Mouse (Mus musculus) midbrain, postnatal 0 days (tissue): ENCODE data around the gene Adh7. TPM values are rescaled to one million over a fixed set of nuclear protein-coding genes. Genes with fewer than 3 reads are reported as not detected.

Experiments
- ATAC-seq: fragments of 200-750 bp; cut with Nextera tagmentation; 2 replicates; pipeline ENCODE4 v1.8.0; 2017; ENCODE audit warnings: moderate number of reproducible peaks, mild to moderate bottlenecking, moderate TSS enrichment, moderate library complexity; ENCODE audit not compliant: low FRiP score
- DNase-seq: peaks from one replicate; pipeline ENCODE4 v3.0.0-alpha.2; 2015; ENCODE audit warnings: low spot score
- H3K27ac ChIP-seq: fragments of 300-500 bp; sonication (generic); 2 replicates; pipeline ENCODE4 v1.5.1; 2014; ENCODE audit warnings: low read depth, mild to moderate bottlenecking, low read length, mixed read lengths
- H3K27me3 ChIP-seq: fragments of 300-500 bp; sonication (generic); 2 replicates; pipeline ENCODE4 v1.6.1; 2014; ENCODE audit warnings: low read length, control low read depth, mixed read lengths; ENCODE audit not compliant: insufficient read depth
- H3K36me3 ChIP-seq: fragments of 300-500 bp; sonication (generic); 2 replicates; pipeline ENCODE4 v1.6.1; 2014; ENCODE audit warnings: low read length, control low read depth, mixed read lengths; ENCODE audit not compliant: insufficient read depth
- H3K4me1 ChIP-seq: fragments of 300-500 bp; sonication (generic); 2 replicates; pipeline ENCODE4 v1.6.1; 2014; ENCODE audit warnings: mild to moderate bottlenecking, control low read depth, antibody characterized with exemption, low read length, mixed read lengths; ENCODE audit not compliant: insufficient read depth
- H3K4me2 ChIP-seq: fragments of 300-500 bp; sonication (generic); 2 replicates; pipeline ENCODE4 v1.6.1; 2014; ENCODE audit warnings: low read depth, mild to moderate bottlenecking, low read length, mixed read lengths; ENCODE audit not compliant: poor library complexity, severe bottlenecking
- H3K4me3 ChIP-seq: fragments of 300-500 bp; sonication (generic); 2 replicates; pipeline ENCODE4 v1.5.1; 2014; ENCODE audit warnings: low read depth, mild to moderate bottlenecking, low read length, moderate library complexity
- H3K9ac ChIP-seq: fragments of 300-500 bp; sonication (generic); replicated peaks from 2 replicates; pipeline ENCODE4 v1.6.1; 2014; ENCODE audit warnings: mild to moderate bottlenecking, low read length, moderate library complexity, mixed read lengths; ENCODE audit not compliant: poor library complexity, severe bottlenecking
- H3K9me3 ChIP-seq: fragments of 300-500 bp; sonication (generic); 2 replicates; pipeline ENCODE4 v1.6.1; 2016; ENCODE audit warnings: low read length, control low read depth
- CTCF ChIP-seq: IDR thresholded peaks from 2 replicates; pipeline ENCODE4 v1.5.1; 2016; ENCODE audit warnings: antibody characterized with exemption, mild to moderate bottlenecking
- WGBS: fragments of 180-500 bp; shearing (Covaris S2); extraction: QIAGEN DNeasy Blood & Tissue Kit; methylation state at CpG from one replicate; pipeline ENCODE4 v1.1.7; 2014; 5-methylcytosine and 5-hydroxymethylcytosine counted together
- polyA plus RNA-seq: library from polyadenylated mRNA; unstranded; fragments of >200 nt; fragmentation: Nextera tagmentation; extraction: Ambion mirVana; gene quantifications from 2 replicates; pipeline ENCODE4 v1.2.1, GENCODE M21; 2015
- total RNA-seq: library from RNA; depleted of rRNA; stranded (reverse); fragments of >200 nt; gene quantifications from 2 replicates; pipeline ENCODE4 v1.2.3, GENCODE M21; 2014

Gene Adh7
- total and polyA plus RNA-seq, 2 experiments from 2014 or later: 0.99 to 2.0 TPM

GRCm38 (mm10) chr3:138197973-138198721 is 19.4 kb upstream of the Adh7 start:
- Histone ChIP-seq H3K27me3 (no peaks in the 10 kb centered on the region), H3K4me2 (peak overlapping the region; percentile 45), H3K4me3 (peak overlapping the region; percentile 29), H3K9me3 (no peaks in the 10 kb centered on the region), H3K4me1 (no peaks in the 10 kb centered on the region), H3K36me3 (no peaks in the 10 kb centered on the region), H3K27ac (no peak overlapping the region), H3K9ac (no peak overlapping the region; the same call in 1 of the 2 replicates)
- TF ChIP-seq CTCF: peak; percentile 98
- DNase-seq: peak; percentile 96
- ATAC-seq: peak; percentile 95
- WGBS: 20% methylated on average over 20 of the region's 20 CpGs

- WGBS: 67% methylated on average over 7 of the region's 7 CpGs
- Histone ChIP-seq H3K9me3 (no peaks in the 10 kb centered on the region), H3K4me1 (no peaks in the 10 kb centered on the region), H3K27ac (no peak overlapping the region), H3K27me3 (no peaks in the 10 kb centered on the region), H3K36me3 (no peaks in the 10 kb centered on the region), H3K4me2 (peak overlapping the region; percentile 45; the same call in 1 of the 2 replicates), H3K4me3 (no peak overlapping the region; the same call in 1 of the 2 replicates), H3K9ac (no peak overlapping the region)
- ATAC-seq: no peak
- DNase-seq: no peak
- no peak for TF ChIP-seq CTCF
These were observed 18.9 kb upstream of the Adh7 start for GRCm38 (mm10) chr3:138198722-138199068.

GRCm38 (mm10) chr3:138208821-138209220 is 8.7 kb upstream of the Adh7 start:
- Histone ChIP-seq H3K27ac (no peak overlapping the region), H3K27me3 (no peaks in the 10 kb centered on the region), H3K9me3 (no peaks in the 10 kb centered on the region), H3K4me3 (no peak overlapping the region), H3K4me2 (no peak overlapping the region), H3K4me1 (no peaks in the 10 kb centered on the region), H3K9ac (no peak overlapping the region), H3K36me3 (no peaks in the 10 kb centered on the region)
- TF ChIP-seq CTCF: no peak
- ATAC-seq (no peak), DNase-seq (no peak)
- WGBS: 90% methylated on average over 3 of the region's 3 CpGs

- Histone ChIP-seq H3K4me2 (no peak overlapping the region), H3K9me3 (no peaks in the 10 kb centered on the region), H3K9ac (no peak overlapping the region), H3K36me3 (no peaks in the 10 kb centered on the region), H3K27me3 (no peaks in the 10 kb centered on the region), H3K27ac (no peak overlapping the region), H3K4me3 (no peak overlapping the region), H3K4me1 (no peaks in the 10 kb centered on the region)
- DNase-seq: no peak
- no peak for TF ChIP-seq CTCF
- 81% methylated on average over 5 of the region's 5 CpGs for WGBS
- ATAC-seq: no peak
These were observed 7.0 kb upstream of the Adh7 start for GRCm38 (mm10) chr3:138210432-138211075.

GRCm38 (mm10) chr3:138212431-138212951 is 5.1 kb upstream of the Adh7 start:
- H3K27me3 ChIP-seq: no peaks in the 10 kb centered on the region
- no peaks in the 10 kb centered on the region for H3K36me3 ChIP-seq
- TF ChIP-seq CTCF: no peak
- WGBS: 83% methylated on average over 4 of the region's 4 CpGs
- H3K4me2 ChIP-seq: no peak overlapping the region
- H3K27ac ChIP-seq: no peak overlapping the region
- DNase-seq (no peak), ATAC-seq (no peak)
- no peak overlapping the region for H3K9ac ChIP-seq
- no peak overlapping the region for H3K4me3 ChIP-seq
- H3K9me3 ChIP-seq: no peaks in the 10 kb centered on the region
- H3K4me1 ChIP-seq: no peaks in the 10 kb centered on the region

GRCm38 (mm10) chr3:138215395-138215989 is 2.1 kb upstream of the Adh7 start:
- ATAC-seq (no peak; the same call in 1 of the 2 replicates), DNase-seq (no peak)
- TF ChIP-seq CTCF: no peak
- no peak overlapping the region for H3K4me3 ChIP-seq
- 19% methylated on average over 11 of the region's 11 CpGs for WGBS
- H3K4me2 ChIP-seq: no peak overlapping the region
- H3K36me3 ChIP-seq: no peaks in the 10 kb centered on the region
- no peaks in the 10 kb centered on the region for H3K4me1 ChIP-seq
- no peak overlapping the region for H3K9ac ChIP-seq
- H3K27me3 ChIP-seq: no peaks in the 10 kb centered on the region
- H3K27ac ChIP-seq: no peak overlapping the region
- H3K9me3 ChIP-seq: no peaks in the 10 kb centered on the region
